ENCODE assay signal across 13 mouse cellular contexts in genomic region chr2:6849388-6849787, GRCm38 (mm10).
DNase-seq lines count a peak whose midpoint lies in the region; ATAC-seq and TF ChIP-seq lines count a peak whose summit lies in the region.
"Had no signal": no experiment of that assay in that cellular context is flagged by ENCODE, and none has a peak within 500 bp of the region (broad histone marks: within the 10 kb centered on the region; RNA-seq: fewer than 3 reads in every experiment).

No protein-coding gene starts in this region.

- ATAC-seq in intestine, embryonic 16.5 days: 0 out of 2 replicates have a peak, but pooled peaks have one; percentile 13
- ATAC-seq: liver, embryonic 12.5 days had no signal

- TF ChIP-seq CTCF in lung, adult 2 months (IDR thresholded peaks at IDR 0.05; ENCODE audit: insufficient read depth, low read length): 0 out of 2 replicates have a peak, but pooled peaks have one; percentile 9

- H3K9me3 ChIP-seq in intestine, embryonic 16.5 days (ENCODE audit: control insufficient read depth, low read length): no peaks in the 10 kb centered on the region
- H3K9me3 ChIP-seq: G1E; liver, embryonic 12.5 days had no signal

- WGBS in lung, adult 2 months: 46% methylated on average over 3 of the region's 3 CpGs
- WGBS in intestine, embryonic 16.5 days: 52% methylated on average over 3 of the region's 3 CpGs

- H3K4me3 ChIP-seq in lung, adult 2 months (replicated peaks; ENCODE audit: extremely low read depth, low read depth, low read length): no peak overlapping the region
- no peak overlapping the region for H3K4me3 ChIP-seq in intestine, embryonic 16.5 days (ENCODE audit: low read length)
- H3K4me3 ChIP-seq: liver, embryonic 12.5 days; myocyte had no signal

- intact Hi-C loops in left cerebral cortex, postnatal 36 days (cut with DNase I): no loop called here

- H3K4me1 ChIP-seq in lung, adult 2 months (ENCODE audit: control insufficient read depth, insufficient read depth, low read length): no peaks in the 10 kb centered on the region; the same call in 1 of the 2 replicates
- no peaks in the 10 kb centered on the region for H3K4me1 ChIP-seq in intestine, embryonic 16.5 days (ENCODE audit: control insufficient read depth, insufficient read depth, low read length)
- H3K4me1 ChIP-seq: liver, embryonic 12.5 days had no signal

- no peaks in the 10 kb centered on the region for H3K27me3 ChIP-seq in intestine, embryonic 16.5 days (replicated peaks; ENCODE audit: control insufficient read depth, insufficient read depth, low read length)
- H3K27me3 ChIP-seq: liver, embryonic 12.5 days had no signal

- TF ChIP-seq POLR2A in lung, adult 2 months (IDR thresholded peaks at IDR 0.05; ENCODE audit: borderline replicate concordance, extremely low read depth, low read depth, low read length): no peak

- no peak overlapping the region for H3K4me2 ChIP-seq in intestine, embryonic 16.5 days (ENCODE audit: low read depth, low read length)
- H3K4me2 ChIP-seq: liver, embryonic 12.5 days had no signal

- no peak overlapping the region for H3K27ac ChIP-seq in intestine, embryonic 16.5 days (ENCODE audit: low read length)
- H3K27ac ChIP-seq: liver, embryonic 12.5 days had no signal

- no peaks in the 10 kb centered on the region for H3K36me3 ChIP-seq in intestine, embryonic 16.5 days (ENCODE audit: control insufficient read depth, insufficient read depth, low read length)
- H3K36me3 ChIP-seq: G1E; liver, embryonic 12.5 days had no signal

- DNase-seq in gastrocnemius, adult 18-20 months (ENCODE audit: low spot score): peak; percentile 25
- no peak for DNase-seq in gastrocnemius, postnatal 25 days
- DNase-seq in lung, adult 2 months: no peak
- DNase-seq in lung, postnatal 14 days: no peak
- DNase-seq in NIH3T3 (ENCODE audit: low read depth): peak; percentile 36
- DNase-seq in left cerebral cortex, postnatal 36 days (ENCODE audit: low spot score in 2 of 2): no peak
- no peak for DNase-seq in left cerebral cortex, adult 9 months (ENCODE audit: low spot score in 2 of 2)
- DNase-seq: kidney, postnatal 4 days; thymus, postnatal 25 days had no signal

- H3K9ac ChIP-seq in intestine, embryonic 16.5 days (ENCODE audit: low read depth, low read length): no peak overlapping the region
- H3K9ac ChIP-seq: liver, embryonic 12.5 days had no signal

Comparison
In these comparisons a context has a peak if more than half of its experiments do, and no peak if none do; other contexts are left out.
1. DNase-seq: peak in gastrocnemius, adult 18-20 months (single experiment) and NIH3T3 (single experiment); none in gastrocnemius, postnatal 25 days (single experiment), lung, adult 2 months (single experiment), lung, postnatal 14 days (single experiment), left cerebral cortex, postnatal 36 days (0 of 2) and left cerebral cortex, adult 9 months (0 of 2).